Mouse (Mus musculus) liver, postnatal 0 days (tissue): ENCODE data around the gene Tbc1d32.
"Not testable (repeated sequence)": the region's sequence is repeated elsewhere in the genome, so short reads cannot be mapped to it uniquely, and the experiment has no call there.

Source experiments
- CTCF ChIP-seq: sonication (generic); IDR thresholded peaks from 2 replicates; pipeline ENCODE4 v1.5.1; 2016; ENCODE audit warnings: antibody characterized with exemption, low read depth
- EP300 ChIP-seq: IDR thresholded peaks from 2 replicates; pipeline ENCODE4 v1.6.1; 2016; ENCODE audit warnings: antibody characterized with exemption, low read depth, mild to moderate bottlenecking

GRCm38 (mm10) chr10:56167721-56168120 is 60.8 kb downstream of the Tbc1d32 start:
- TF ChIP-seq EP300, CTCF: not testable (repeated sequence)
